Comparison of ENCODE assay signal across 17 mouse cellular contexts in genomic region chr8:60249704-60250103, GRCm38 (mm10).
DNase-seq lines count a peak whose midpoint lies in the region; ATAC-seq lines count a peak whose summit lies in the region.
"Had no signal": no experiment of that assay in that cellular context is flagged by ENCODE, and none has a peak within 500 bp of the region (broad histone marks: within the 10 kb centered on the region; RNA-seq: fewer than 3 reads in every experiment).

No protein-coding gene starts in this region.

- 15% methylated on average over 2 of the region's 2 CpGs for WGBS in midbrain, embryonic 10.5 days
- 2% methylated on average over 2 of the region's 2 CpGs for WGBS in midbrain, embryonic 16.5 days
- WGBS in intestine, embryonic 15.5 days: 53% methylated on average over 2 of the region's 2 CpGs

- DNase-seq in heart, adult 11 months: peak; percentile 46
- DNase-seq in heart, adult 9 months (ENCODE audit: low spot score in 2 of 2): no peak
- peak; percentile 45 for DNase-seq in midbrain, embryonic 10.5 days (ENCODE audit: low spot score)
- peak; percentile 5 for DNase-seq in brain, adult 2 months (ENCODE audit: low read depth, low spot score)
- DNase-seq in kidney, postnatal 36 days: peak; percentile 31 to 38
- no peak for DNase-seq in urinary bladder, postnatal 4 days (ENCODE audit: low spot score in 2 of 2)
- DNase-seq: cerebellum, postnatal 25 days; heart, postnatal 36 days; layer of hippocampus, postnatal 36 days; liver, postnatal 0 days; lung, postnatal 4 days; right cerebral cortex, postnatal 4 days had no signal

- H3K27ac ChIP-seq in midbrain, embryonic 10.5 days (replicated peaks): peak overlapping the region; percentile 76; the same call in 1 of the 2 replicates
- no peak overlapping the region for H3K27ac ChIP-seq in midbrain, embryonic 16.5 days (ENCODE audit: low read length)
- H3K27ac ChIP-seq in intestine, embryonic 15.5 days: no peak overlapping the region
- H3K27ac ChIP-seq: forebrain, embryonic 15.5 days had no signal

- no peaks in the 10 kb centered on the region for H3K36me3 ChIP-seq in midbrain, embryonic 10.5 days
- no peaks in the 10 kb centered on the region for H3K36me3 ChIP-seq in midbrain, embryonic 16.5 days (ENCODE audit: control insufficient read depth, insufficient read depth, low read length)
- no peaks in the 10 kb centered on the region for H3K36me3 ChIP-seq in intestine, embryonic 15.5 days
- H3K36me3 ChIP-seq: forebrain, embryonic 15.5 days had no signal

- H3K27me3 ChIP-seq in midbrain, embryonic 10.5 days (ENCODE audit: low read depth, poor library complexity, severe bottlenecking): no peaks in the 10 kb centered on the region
- no peaks in the 10 kb centered on the region for H3K27me3 ChIP-seq in midbrain, embryonic 16.5 days (ENCODE audit: control insufficient read depth, insufficient read depth, low read depth, low read length)
- H3K27me3 ChIP-seq in intestine, embryonic 15.5 days (replicated peaks): no peaks in the 10 kb centered on the region
- H3K27me3 ChIP-seq: forebrain, embryonic 15.5 days had no signal

- H3K9ac ChIP-seq in midbrain, embryonic 16.5 days (ENCODE audit: low read depth, low read length): no peak overlapping the region
- H3K9ac ChIP-seq in intestine, embryonic 15.5 days: no peak overlapping the region
- H3K9ac ChIP-seq: forebrain, embryonic 15.5 days; liver, postnatal 0 days had no signal

- no peak for ATAC-seq in midbrain, embryonic 16.5 days
- no peak for ATAC-seq in intestine, embryonic 15.5 days
- ATAC-seq: forebrain, embryonic 15.5 days; intestine, postnatal 0 days; liver, postnatal 0 days had no signal

- no peak overlapping the region for H3K4me3 ChIP-seq in midbrain, embryonic 10.5 days
- no peak overlapping the region for H3K4me3 ChIP-seq in midbrain, embryonic 16.5 days (ENCODE audit: low read depth, low read length)
- no peak overlapping the region for H3K4me3 ChIP-seq in intestine, embryonic 15.5 days (replicated peaks)
- H3K4me3 ChIP-seq: forebrain, embryonic 15.5 days had no signal

- H3K9me3 ChIP-seq in midbrain, embryonic 10.5 days (replicated peaks): no peaks in the 10 kb centered on the region
- no peaks in the 10 kb centered on the region for H3K9me3 ChIP-seq in midbrain, embryonic 16.5 days (replicated peaks; ENCODE audit: control insufficient read depth, low read length, poor library complexity, severe bottlenecking)
- no peaks in the 10 kb centered on the region for H3K9me3 ChIP-seq in intestine, embryonic 15.5 days
- H3K9me3 ChIP-seq: forebrain, embryonic 15.5 days had no signal

- peaks cover 25% of the 10 kb centered on the region for H3K4me1 ChIP-seq in midbrain, embryonic 10.5 days
- H3K4me1 ChIP-seq in midbrain, embryonic 16.5 days (ENCODE audit: control insufficient read depth, insufficient read depth, low read length): no peaks in the 10 kb centered on the region
- no peaks in the 10 kb centered on the region for H3K4me1 ChIP-seq in intestine, embryonic 15.5 days (replicated peaks)
- H3K4me1 ChIP-seq: forebrain, embryonic 15.5 days had no signal

- H3K4me2 ChIP-seq in midbrain, embryonic 16.5 days (ENCODE audit: low read length): no peak overlapping the region
- H3K4me2 ChIP-seq in intestine, embryonic 15.5 days (replicated peaks): no peak overlapping the region
- H3K4me2 ChIP-seq: forebrain, embryonic 15.5 days; heart, embryonic 11.5 days had no signal

Comparison
In these comparisons a context has a peak if more than half of its experiments do, and no peak if none do; other contexts are left out.
1. DNase-seq: peak in heart, adult 11 months (single experiment), midbrain, embryonic 10.5 days (single experiment), brain, adult 2 months (single experiment) and kidney, postnatal 36 days (2 of 2); none in heart, adult 9 months (0 of 2) and urinary bladder, postnatal 4 days (0 of 2).